9 mouse cellular contexts compared by ENCODE assay signal in genomic region chr7:19589207-19589606, GRCm38 (mm10). TPM values are rescaled to one million over a fixed set of nuclear protein-coding genes. Genes with fewer than 3 reads are reported as not detected.
DNase-seq lines count a peak whose midpoint lies in the region; ATAC-seq lines count a peak whose summit lies in the region.
"Had no signal": no experiment of that assay in that cellular context is flagged by ENCODE, and none has a peak within 500 bp of the region (broad histone marks: within the 10 kb centered on the region; RNA-seq: fewer than 3 reads in every experiment).

No protein-coding gene starts in this region.

- no peak overlapping the region for H3K9ac ChIP-seq in hindbrain, embryonic 11.5 days (ENCODE audit: low read depth, low read length)
- H3K9ac ChIP-seq in hindbrain, embryonic 16.5 days (ENCODE audit: low read depth, low read length) = no peak overlapping the region

- no peaks in the 10 kb centered on the region for H3K9me3 ChIP-seq in hindbrain, embryonic 11.5 days (ENCODE audit: control insufficient read depth, low read length)
- no peaks in the 10 kb centered on the region for H3K9me3 ChIP-seq in hindbrain, embryonic 16.5 days (ENCODE audit: control insufficient read depth, low read length)

- H3K27me3 ChIP-seq in hindbrain, embryonic 11.5 days (ENCODE audit: control insufficient read depth, insufficient read depth, low read length) = no peaks in the 10 kb centered on the region
- H3K27me3 ChIP-seq in hindbrain, embryonic 16.5 days (replicated peaks; ENCODE audit: control insufficient read depth, insufficient read depth, low read length) = no peaks in the 10 kb centered on the region

- H3K27ac ChIP-seq in hindbrain, embryonic 11.5 days (ENCODE audit: low read depth, low read length) = no peak overlapping the region
- no peak overlapping the region for H3K27ac ChIP-seq in hindbrain, embryonic 16.5 days (ENCODE audit: low read depth, low read length)
- H3K27ac ChIP-seq: macrophage had no signal

- no peak overlapping the region for H3K4me3 ChIP-seq in hindbrain, embryonic 11.5 days (ENCODE audit: low read depth, low read length)
- no peak overlapping the region for H3K4me3 ChIP-seq in hindbrain, embryonic 16.5 days (ENCODE audit: low read length)

- no peak overlapping the region for H3K4me2 ChIP-seq in hindbrain, embryonic 11.5 days (replicated peaks; ENCODE audit: low read depth, low read length)
- H3K4me2 ChIP-seq in hindbrain, embryonic 16.5 days (ENCODE audit: low read length) = no peak overlapping the region

- H3K36me3 ChIP-seq in hindbrain, embryonic 11.5 days (ENCODE audit: control insufficient read depth, insufficient read depth, low read length) = peaks cover 41% of the 10 kb centered on the region
- peaks cover 70% of the 10 kb centered on the region for H3K36me3 ChIP-seq in hindbrain, embryonic 16.5 days (ENCODE audit: control insufficient read depth, insufficient read depth, low read length)

- H3K4me1 ChIP-seq in hindbrain, embryonic 11.5 days (replicated peaks; ENCODE audit: control insufficient read depth, insufficient read depth, low read length) = no peaks in the 10 kb centered on the region
- no peaks in the 10 kb centered on the region for H3K4me1 ChIP-seq in hindbrain, embryonic 16.5 days (ENCODE audit: control insufficient read depth, insufficient read depth, low read depth, low read length)

- ATAC-seq in hindbrain, embryonic 11.5 days (ENCODE audit: low FRiP score) = peak; percentile 2; the same call in 1 of the 2 replicates
- ATAC-seq in hindbrain, embryonic 16.5 days = no peak
- peak; percentile 52 for ATAC-seq in erythroblast, adult 5-6 weeks (replicated peaks; ENCODE audit: low FRiP score, poor library complexity, severe bottlenecking)

- DNase-seq in hindbrain, embryonic 11.5 days (ENCODE audit: low spot score) = peak; percentile 68
- peak; percentile 38 for DNase-seq in CD4-positive helper T cell, adult 2 months (ENCODE audit: low read depth, low spot score)
- DNase-seq in NIH3T3 (ENCODE audit: low read depth) (peak; percentile 79), liver (peak; percentile 79)
- DNase-seq in right cerebral cortex, postnatal 14 days = peak; percentile 70
- DNase-seq in frontal cortex, postnatal 10 days (ENCODE audit: low spot score in 2 of 2) = no peak

- 74% methylated on average over 3 of the region's 3 CpGs for whole genome bisulfite sequencing in hindbrain, embryonic 11.5 days
- WGBS in hindbrain, embryonic 16.5 days = 55% methylated on average over 3 of the region's 3 CpGs

RNA-seq across cellular contexts. Expression of gene Gemin7, which starts 11.8 kb away (rescaled TPM):
- polyA plus RNA-seq in hindbrain, embryonic 11.5 days (2014; fragmentation: Nextera tagmentation; extraction: Ambion mirVana) = 161 and 173 TPM in 2 replicates
- polyA plus RNA-seq in hindbrain, embryonic 16.5 days (2015; fragmentation: Nextera tagmentation; extraction: Ambion mirVana) = 147 and 162 TPM in 2 replicates
- 32.0 and 46.7 TPM in 2 replicates for total RNA-seq in erythroblast, adult 5-6 weeks (2015; ENCODE audit: low replicate concordance)
- 10.2 and 13.5 TPM in 2 replicates for total RNA-seq in erythroblast, adult 5-6 weeks (2017; ENCODE audit: low replicate concordance)

RNA-seq across cellular contexts. Expression of gene Zfp296, which starts 12.1 kb away (rescaled TPM):
- polyA plus RNA-seq in hindbrain, embryonic 11.5 days (2014; fragmentation: Nextera tagmentation; extraction: Ambion mirVana) = 0.22 and 0.38 TPM in 2 replicates
- 0.20 and 0.46 TPM in 2 replicates for polyA plus RNA-seq in hindbrain, embryonic 16.5 days (2015; fragmentation: Nextera tagmentation; extraction: Ambion mirVana)
- not detected in 2 replicates for total RNA-seq in erythroblast, adult 5-6 weeks (2015; ENCODE audit: low replicate concordance)
- 0.84 TPM in 1 of 2 replicates, not detected in the other for total RNA-seq in erythroblast, adult 5-6 weeks (2017; ENCODE audit: low replicate concordance)

RNA-seq across cellular contexts. Expression of gene Clasrp, which starts 15.1 kb away (rescaled TPM):
- 49.8 and 50.5 TPM in 2 replicates for polyA plus RNA-seq in hindbrain, embryonic 11.5 days (2014; fragmentation: Nextera tagmentation; extraction: Ambion mirVana)
- polyA plus RNA-seq in hindbrain, embryonic 16.5 days (2015; fragmentation: Nextera tagmentation; extraction: Ambion mirVana) = 54.1 and 54.4 TPM in 2 replicates
- total RNA-seq in erythroblast, adult 5-6 weeks (2015; ENCODE audit: low replicate concordance) = 0.96 and 2.3 TPM in 2 replicates
- 14.9 and 21.9 TPM in 2 replicates for total RNA-seq in erythroblast, adult 5-6 weeks (2017; ENCODE audit: low replicate concordance)

RNA-seq across cellular contexts. Expression of gene Ppp1r37, which starts 26.3 kb away (rescaled TPM):
- 4.2 and 5.8 TPM in 2 replicates for polyA plus RNA-seq in hindbrain, embryonic 11.5 days (2014; fragmentation: Nextera tagmentation; extraction: Ambion mirVana)
- polyA plus RNA-seq in hindbrain, embryonic 16.5 days (2015; fragmentation: Nextera tagmentation; extraction: Ambion mirVana) = 37.7 and 38.3 TPM in 2 replicates
- total RNA-seq in erythroblast, adult 5-6 weeks (2015; ENCODE audit: low replicate concordance) = 12.5 and 13.3 TPM in 2 replicates
- 22.9 and 37.9 TPM in 2 replicates for total RNA-seq in erythroblast, adult 5-6 weeks (2017; ENCODE audit: low replicate concordance)

RNA-seq across cellular contexts. Expression of gene Relb, which starts 40.0 kb away (rescaled TPM):
- 3.7 and 3.9 TPM in 2 replicates for polyA plus RNA-seq in hindbrain, embryonic 11.5 days (2014; fragmentation: Nextera tagmentation; extraction: Ambion mirVana)
- 6.7 and 6.9 TPM in 2 replicates for polyA plus RNA-seq in hindbrain, embryonic 16.5 days (2015; fragmentation: Nextera tagmentation; extraction: Ambion mirVana)
- 1.5 TPM in 1 of 2 replicates, not detected in the other for total RNA-seq in erythroblast, adult 5-6 weeks (2015; ENCODE audit: low replicate concordance)
- total RNA-seq in erythroblast, adult 5-6 weeks (2017; ENCODE audit: low replicate concordance) = 0.68 and 2.2 TPM in 2 replicates

Comparison
In these comparisons a context has a peak if more than half of its experiments do, and no peak if none do; other contexts are left out.
1. DNase-seq: peak in hindbrain, embryonic 11.5 days (single experiment), CD4-positive helper T cell, adult 2 months (single experiment), NIH3T3 (single experiment), liver (single experiment) and right cerebral cortex, postnatal 14 days (single experiment); none in frontal cortex, postnatal 10 days (0 of 2).